Mouse (Mus musculus): Measurements from ENCODE around the gene Frem1.

- TF ChIP-seq POLR2A (IDR thresholded peaks at IDR 0.05; ENCODE audit: insufficient read depth, low read depth, low read length): no peak
- TF ChIP-seq CTCF (IDR thresholded peaks at IDR 0.05; ENCODE audit: insufficient read depth, low read depth, low read length): no peak
Measured at GRCm38 (mm10) chr4:82856986-82857385, 195.2 kb downstream of the Frem1 start.
